Mouse (Mus musculus) heart, postnatal 0 days (tissue): ENCODE results near the gene Ogg1.

Experiments
- CTCF ChIP-seq: IDR thresholded peaks from 2 replicates; pipeline ENCODE4 v1.5.1; 2016; ENCODE audit warnings: antibody characterized with exemption, control low read depth, low read depth
- EP300 ChIP-seq: IDR thresholded peaks from 2 replicates; pipeline ENCODE4 v1.6.1; 2016; ENCODE audit warnings: antibody characterized with exemption, low read depth

DNA sequence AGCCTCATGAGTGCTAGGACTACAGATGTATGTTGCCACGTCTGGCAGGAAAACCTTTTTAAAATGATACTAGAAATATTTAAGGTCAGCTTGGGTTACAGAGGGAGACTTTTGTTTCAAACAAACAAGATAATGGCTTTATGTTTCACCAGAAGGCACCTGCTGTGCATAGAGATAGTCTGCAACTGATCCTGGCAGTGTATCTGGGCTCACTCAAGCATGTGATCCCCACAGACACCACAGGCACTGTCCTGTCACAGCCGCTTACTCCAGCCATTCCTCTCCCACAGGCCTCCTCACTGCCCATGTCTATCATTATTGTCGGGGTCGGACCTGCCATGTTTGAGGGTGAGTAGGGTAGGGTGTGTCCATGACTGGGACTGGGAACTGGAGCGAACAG, 25.4 kb upstream of the Ogg1 start:
- no peak for TF ChIP-seq EP300
- TF ChIP-seq CTCF: no peak
